Mouse (Mus musculus): ENCODE measurements around the gene Pex13. TPM values are rescaled to one million over a fixed set of nuclear protein-coding genes. Genes with fewer than 3 reads are reported as not detected.

Gene Pex13
- polyA plus RNA-seq (2016; fragmentation: Nextera tagmentation; extraction: Ambion mirVana), result 32.7 and 35.8 TPM in 2 replicates

GRCm38 (mm10) chr11:23665798-23666501 is at the start of gene Pex13:
Gene Pex13, minus strand, starts transcription at chr11:23665959.
- peak within 1 kb of the TSS; percentile 95 for H3K27ac ChIP-seq (replicated peaks)
- no peaks in the 10 kb centered on the region for H3K27me3 ChIP-seq (replicated peaks; ENCODE audit: low read depth, poor library complexity, severe bottlenecking)
- H3K4me1 ChIP-seq, result peaks cover 18% of the 10 kb centered on the region
- WGBS, result under 1% methylated on average over 49 of the region's 49 CpGs
- no peaks in the 10 kb centered on the region for H3K9me3 ChIP-seq
- peak; percentile 99 for DNase-seq (ENCODE audit: low spot score)
- peak within 1 kb of the TSS; percentile 92 for H3K4me3 ChIP-seq
- H3K36me3 ChIP-seq (replicated peaks), result peaks cover 12% of the 10 kb centered on the region

- Histone ChIP-seq H3K9me3 (no peaks in the 10 kb centered on the region), H3K4me1 (no peaks in the 10 kb centered on the region), H3K36me3 (replicated peaks) (peaks cover 98% of the 10 kb centered on the region), H3K27ac (replicated peaks) (no peak overlapping the region), H3K4me3 (no peak overlapping the region), H3K27me3 (replicated peaks; ENCODE audit: low read depth, poor library complexity, severe bottlenecking) (no peaks in the 10 kb centered on the region)
- 92% methylated on average over 3 of the region's 3 CpGs for WGBS
- DNase-seq (ENCODE audit: low spot score), result no peak
These were observed 46.5 kb upstream of the Pex13 start for GRCm38 (mm10) chr11:23712299-23712698.

- Histone ChIP-seq H3K4me1 (no peaks in the 10 kb centered on the region), H3K27ac (replicated peaks) (no peak overlapping the region), H3K9me3 (no peaks in the 10 kb centered on the region), H3K27me3 (replicated peaks; ENCODE audit: low read depth, poor library complexity, severe bottlenecking) (no peaks in the 10 kb centered on the region), H3K36me3 (replicated peaks) (peaks cover 76% of the 10 kb centered on the region), H3K4me3 (no peak overlapping the region)
- WGBS, result 87% methylated on average over 7 of the region's 7 CpGs
- no peak for DNase-seq (ENCODE audit: low spot score)
These were observed 39.0 kb upstream of the Pex13 start for GRCm38 (mm10) chr11:23704604-23705294.

GRCm38 (mm10) chr11:23701831-23702230 is 36.1 kb upstream of the Pex13 start:
- no peak overlapping the region for H3K4me3 ChIP-seq
- no peaks in the 10 kb centered on the region for H3K27me3 ChIP-seq (replicated peaks; ENCODE audit: low read depth, poor library complexity, severe bottlenecking)
- no peaks in the 10 kb centered on the region for H3K9me3 ChIP-seq
- H3K36me3 ChIP-seq (replicated peaks), result peaks cover 58% of the 10 kb centered on the region
- H3K4me1 ChIP-seq, result no peaks in the 10 kb centered on the region
- no peak overlapping the region for H3K27ac ChIP-seq (replicated peaks)
- no peak for DNase-seq (ENCODE audit: low spot score)
- 89% methylated on average over 3 of the region's 3 CpGs for WGBS

GRCm38 (mm10) chr11:23699414-23700095 is 33.8 kb upstream of the Pex13 start:
- Histone ChIP-seq H3K4me3 (no peak overlapping the region), H3K27ac (replicated peaks) (no peak overlapping the region), H3K36me3 (replicated peaks) (peaks cover 47% of the 10 kb centered on the region), H3K4me1 (no peaks in the 10 kb centered on the region), H3K27me3 (replicated peaks; ENCODE audit: low read depth, poor library complexity, severe bottlenecking) (no peaks in the 10 kb centered on the region), H3K9me3 (no peaks in the 10 kb centered on the region)
- 62% methylated on average over 3 of the region's 3 CpGs for WGBS
- no peak for DNase-seq (ENCODE audit: low spot score)

- WGBS, result 74% methylated on average over 2 of the region's 2 CpGs
- no peak for DNase-seq (ENCODE audit: low spot score)
- Histone ChIP-seq H3K4me1 (no peaks in the 10 kb centered on the region), H3K4me3 (no peak overlapping the region), H3K9me3 (no peaks in the 10 kb centered on the region), H3K27me3 (replicated peaks; ENCODE audit: low read depth, poor library complexity, severe bottlenecking) (no peaks in the 10 kb centered on the region), H3K36me3 (replicated peaks) (peaks cover 46% of the 10 kb centered on the region), H3K27ac (replicated peaks) (no peak overlapping the region)
These were observed 32.8 kb upstream of the Pex13 start for GRCm38 (mm10) chr11:23698526-23698925.

- DNase-seq (ENCODE audit: low spot score), result no peak
- peaks cover 35% of the 10 kb centered on the region for H3K36me3 ChIP-seq (replicated peaks)
These were observed 30.1 kb upstream of the Pex13 start for GRCm38 (mm10) chr11:23695847-23696246.

GRCm38 (mm10) chr11:23693286-23693685 is 27.5 kb upstream of the Pex13 start:
- H3K27ac ChIP-seq (replicated peaks), result no peak overlapping the region
- H3K4me3 ChIP-seq, result no peak overlapping the region
- no peaks in the 10 kb centered on the region for H3K27me3 ChIP-seq (replicated peaks; ENCODE audit: low read depth, poor library complexity, severe bottlenecking)
- H3K36me3 ChIP-seq (replicated peaks), result peaks cover 31% of the 10 kb centered on the region
- 88% methylated on average over 2 of the region's 2 CpGs for WGBS
- no peaks in the 10 kb centered on the region for H3K9me3 ChIP-seq
- H3K4me1 ChIP-seq, result no peaks in the 10 kb centered on the region
- no peak for DNase-seq (ENCODE audit: low spot score)

More at GRCm38 (mm10) chr11:23695847-23696246, 30.1 kb upstream of the Pex13 start:
- Histone ChIP-seq H3K9me3 (no peaks in the 10 kb centered on the region), H3K27ac (replicated peaks) (no peak overlapping the region), H3K4me1 (no peaks in the 10 kb centered on the region), H3K4me3 (no peak overlapping the region), H3K27me3 (replicated peaks; ENCODE audit: low read depth, poor library complexity, severe bottlenecking) (no peaks in the 10 kb centered on the region)

GRCm38 (mm10) chr11:23688060-23688459 is 22.3 kb upstream of the Pex13 start:
- Histone ChIP-seq H3K4me1 (no peaks in the 10 kb centered on the region), H3K9me3 (no peaks in the 10 kb centered on the region), H3K27ac (replicated peaks) (no peak overlapping the region), H3K36me3 (replicated peaks) (peaks cover 43% of the 10 kb centered on the region), H3K27me3 (replicated peaks; ENCODE audit: low read depth, poor library complexity, severe bottlenecking) (no peaks in the 10 kb centered on the region), H3K4me3 (no peak overlapping the region)
- DNase-seq (ENCODE audit: low spot score), result no peak
- 92% methylated on average over 1 of the region's 1 CpGs for WGBS

- no peak overlapping the region for H3K27ac ChIP-seq (replicated peaks)
- H3K36me3 ChIP-seq (replicated peaks), result peaks cover 54% of the 10 kb centered on the region
- no peaks in the 10 kb centered on the region for H3K27me3 ChIP-seq (replicated peaks; ENCODE audit: low read depth, poor library complexity, severe bottlenecking)
- no peaks in the 10 kb centered on the region for H3K4me1 ChIP-seq
- H3K9me3 ChIP-seq, result no peaks in the 10 kb centered on the region
- no peak overlapping the region for H3K4me3 ChIP-seq
- no peak for DNase-seq (ENCODE audit: low spot score)
- WGBS, result 90% methylated on average over 5 of the region's 5 CpGs
These were observed 20.9 kb upstream of the Pex13 start for GRCm38 (mm10) chr11:23686671-23687070.

GRCm38 (mm10) chr11:23682561-23682960 is 16.8 kb upstream of the Pex13 start:
- Histone ChIP-seq H3K36me3 (replicated peaks) (peaks cover 72% of the 10 kb centered on the region), H3K9me3 (no peaks in the 10 kb centered on the region), H3K4me1 (no peaks in the 10 kb centered on the region), H3K27me3 (replicated peaks; ENCODE audit: low read depth, poor library complexity, severe bottlenecking) (no peaks in the 10 kb centered on the region), H3K27ac (replicated peaks) (no peak overlapping the region), H3K4me3 (no peak overlapping the region)
- 92% methylated on average over 5 of the region's 5 CpGs for WGBS
- no peak for DNase-seq (ENCODE audit: low spot score)

GRCm38 (mm10) chr11:23680435-23680950 is 14.7 kb upstream of the Pex13 start:
- 89% methylated on average over 6 of the region's 6 CpGs for WGBS
- peaks cover 76% of the 10 kb centered on the region for H3K36me3 ChIP-seq (replicated peaks)
- no peaks in the 10 kb centered on the region for H3K9me3 ChIP-seq
- H3K27me3 ChIP-seq (replicated peaks; ENCODE audit: low read depth, poor library complexity, severe bottlenecking), result no peaks in the 10 kb centered on the region
- no peaks in the 10 kb centered on the region for H3K4me1 ChIP-seq
- DNase-seq (ENCODE audit: low spot score), result no peak
- H3K4me3 ChIP-seq, result no peak overlapping the region
- H3K27ac ChIP-seq (replicated peaks), result no peak overlapping the region

Measured in embryonic facial prominence, embryonic 10.5 days (tissue).